Mouse (Mus musculus) MEL (cell line): ENCODE measurements around the gene Sgms1.

Source experiments
- CHD1 ChIP-seq: IDR thresholded peaks from 2 replicates; pipeline ENCODE4 v1.6.1; 2012; ENCODE audit warnings: low read depth, mild to moderate bottlenecking, inconsistent platforms, low read length, improper control_type of control experiment
- CTCF ChIP-seq, 3 experiments: IDR thresholded peaks in 2 of 3; conservative IDR thresholded peaks in 1 of 3; 2 replicates each; pipeline ENCODE4 v1.5.1; 2011 to 2012; ENCODE audit warnings: low read length in 3 of 3, low read depth in 2 of 3, mild to moderate bottlenecking in 2 of 3, improper control_type of control experiment in 1 of 3, inconsistent platforms in 1 of 3, mixed read lengths in 1 of 3, moderate library complexity in 1 of 3; ENCODE audit not compliant: control insufficient read depth in 1 of 3, insufficient read depth in 1 of 3, poor library complexity in 1 of 3, severe bottlenecking in 1 of 3
- E2F4 ChIP-seq: IDR thresholded peaks from 2 replicates; pipeline ENCODE4 v1.6.1; 2011; ENCODE audit warnings: low read depth, low read length, improper control_type of control experiment, borderline replicate concordance
- ELF1 ChIP-seq: IDR thresholded peaks from 2 replicates; pipeline ENCODE4 v1.6.1; 2014; ENCODE audit warnings: low read depth, mild to moderate bottlenecking, inconsistent platforms, low read length, improper control_type of control experiment, moderate library complexity
- EP300 ChIP-seq, 2 experiments: IDR thresholded peaks; 2 replicates each; pipeline ENCODE4 v1.6.1; 2011; ENCODE audit warnings: improper control_type of control experiment in 2 of 2, low read length in 2 of 2, low read depth in 1 of 2, mild to moderate bottlenecking in 1 of 2
- ETS1 ChIP-seq: IDR thresholded peaks from 2 replicates; pipeline ENCODE4 v1.6.1; 2012; ENCODE audit warnings: low read depth, mild to moderate bottlenecking, inconsistent platforms, low read length, improper control_type of control experiment, moderate library complexity
- GATA1 ChIP-seq: IDR thresholded peaks from 2 replicates; pipeline ENCODE4 v1.6.1; 2011; ENCODE audit warnings: low read depth, low read length, improper control_type of control experiment
- HCFC1 ChIP-seq: IDR thresholded peaks from 2 replicates; pipeline ENCODE4 v1.6.1; 2012; ENCODE audit warnings: low read depth, mild to moderate bottlenecking, inconsistent platforms, low read length, improper control_type of control experiment, moderate library complexity
- POLR2A ChIP-seq, 2 experiments: IDR thresholded peaks; 2 replicates each; pipeline ENCODE4 v1.6.1; 2011 to 2012; ENCODE audit warnings: low read length in 2 of 2, mild to moderate bottlenecking in 2 of 2, control low read depth in 1 of 2, improper control_type of control experiment in 1 of 2, low read depth in 1 of 2, moderate library complexity in 1 of 2; ENCODE audit not compliant: control insufficient read depth in 1 of 2, insufficient read depth in 1 of 2, poor library complexity in 1 of 2
- POLR2AphosphoS2 ChIP-seq: IDR thresholded peaks from 2 replicates; pipeline ENCODE4 v1.6.1; 2011; ENCODE audit warnings: low read length, improper control_type of control experiment
- TAL1 ChIP-seq: IDR thresholded peaks from 2 replicates; pipeline ENCODE4 v1.6.1; 2012; ENCODE audit warnings: mild to moderate bottlenecking, inconsistent platforms, low read length, moderate library complexity, mixed read lengths

DNA sequence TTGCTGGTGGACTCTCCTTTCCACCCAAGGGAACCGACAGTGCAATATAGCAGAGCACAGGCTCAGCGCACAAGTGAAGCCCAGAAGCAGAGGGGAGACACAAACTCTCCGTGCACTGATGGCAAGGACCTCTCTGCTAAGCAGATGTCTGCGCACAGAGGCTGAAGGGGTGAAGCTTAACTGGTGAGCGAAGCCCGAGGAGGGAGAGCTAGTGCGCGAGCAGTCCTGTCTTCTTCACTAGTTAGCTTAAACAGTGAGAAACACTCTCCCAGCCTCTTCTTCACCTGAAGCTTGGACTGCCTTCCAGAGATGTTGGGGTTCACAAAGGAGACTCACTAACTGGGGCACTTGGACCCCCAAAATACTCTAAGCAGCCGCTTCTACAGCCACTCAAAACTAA, 36.1 kb downstream of the Sgms1 start:
- TF ChIP-seq CTCF (IDR thresholded peaks at IDR 0.05 in 2 of 3, conservative IDR thresholded peaks at IDR 0.05 in 1 of 3; ENCODE audit: control insufficient read depth in 1 of 3, insufficient read depth in 1 of 3, low read depth in 2 of 3, low read length in 3 of 3, poor library complexity in 1 of 3, severe bottlenecking in 1 of 3) (no peak), ETS1 (no peak), TAL1 (no peak), POLR2A (IDR thresholded peaks at IDR 0.05; ENCODE audit: control insufficient read depth in 1 of 2, insufficient read depth in 1 of 2, low read depth in 1 of 2, low read length in 2 of 2, poor library complexity in 1 of 2) (no peak), HCFC1 (no peak), GATA1 (no peak), E2F4 (no peak), EP300 (IDR thresholded peaks at IDR 0.05; ENCODE audit: low read depth in 1 of 2, low read length in 2 of 2) (no peak), ELF1 (no peak), POLR2AphosphoS2 (no peak), CHD1 (no peak)
